Mouse (Mus musculus): ENCODE results near the gene Rom1. TPM values are rescaled to one million over a fixed set of nuclear protein-coding genes. Genes with fewer than 3 reads are reported as not detected.

Rom1 gene
- total RNA-seq, 1 experiment from 2014 or later: 3.2 TPM

DNA sequence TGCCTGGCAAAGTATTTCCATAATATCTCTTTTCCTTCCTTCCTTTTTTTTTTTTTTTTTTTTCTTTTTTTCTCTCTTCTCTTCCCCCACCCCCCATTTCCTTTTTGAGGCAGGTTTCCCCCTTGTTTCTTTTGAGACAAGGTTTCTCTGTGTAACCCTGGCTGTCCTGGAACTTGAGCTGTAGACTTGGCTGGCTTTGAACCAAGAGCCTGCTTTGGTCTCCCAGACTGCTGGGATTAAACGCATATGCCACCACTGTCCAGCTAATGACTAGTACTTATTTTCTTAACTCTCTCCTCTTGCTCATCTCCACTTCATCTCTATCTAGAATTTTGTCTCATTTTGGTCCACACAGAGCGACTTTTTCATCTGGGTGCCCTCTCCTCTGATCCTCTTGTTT lies 13.9 kb upstream of the Rom1 start:
- no peak for ATAC-seq (replicated peaks; ENCODE audit: low read depth, poor library complexity, severe bottlenecking)

- peak; percentile 1; the same call in 1 of the 2 replicates for ATAC-seq (replicated peaks; ENCODE audit: low read depth, poor library complexity, severe bottlenecking)
Observed at GRCm38 (mm10) chr19:8942276-8942964, 13.3 kb upstream of the Rom1 start.

- peak; percentile 82 for ATAC-seq (replicated peaks; ENCODE audit: low read depth, poor library complexity, severe bottlenecking)
Observed at GRCm38 (mm10) chr19:8941515-8942217, 12.5 kb upstream of the Rom1 start, which contains the start of gene Mta2. Gene Mta2, plus strand, starts transcription at chr19:8941875.

DNA sequence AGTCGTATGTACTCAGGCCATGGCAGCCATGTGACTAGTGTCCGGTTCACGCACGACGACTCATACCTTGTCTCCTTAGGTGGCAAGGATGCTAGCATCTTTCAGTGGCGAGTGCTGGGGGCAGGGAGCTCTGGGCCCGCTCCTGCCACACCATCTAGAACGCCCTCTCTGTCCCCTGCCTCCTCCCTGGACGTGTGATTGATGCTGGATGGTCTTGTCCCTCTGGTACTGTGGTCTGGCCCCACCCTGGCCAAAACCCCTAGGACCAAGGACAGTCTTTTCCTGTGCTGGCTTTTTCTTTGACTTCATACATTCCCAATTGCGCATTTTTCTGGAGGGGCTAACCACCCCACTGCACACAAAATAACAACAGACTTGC lies 12.0 kb upstream of the Rom1 start:
- ATAC-seq (replicated peaks; ENCODE audit: low read depth, poor library complexity, severe bottlenecking): no peak

- ATAC-seq (replicated peaks; ENCODE audit: low read depth, poor library complexity, severe bottlenecking): no peak
Observed at GRCm38 (mm10) chr19:8940526-8941133, 11.5 kb upstream of the Rom1 start.

- no peak for ATAC-seq (replicated peaks; ENCODE audit: low read depth, poor library complexity, severe bottlenecking)
Observed at GRCm38 (mm10) chr19:8936736-8937135, 7.6 kb upstream of the Rom1 start.

DNA sequence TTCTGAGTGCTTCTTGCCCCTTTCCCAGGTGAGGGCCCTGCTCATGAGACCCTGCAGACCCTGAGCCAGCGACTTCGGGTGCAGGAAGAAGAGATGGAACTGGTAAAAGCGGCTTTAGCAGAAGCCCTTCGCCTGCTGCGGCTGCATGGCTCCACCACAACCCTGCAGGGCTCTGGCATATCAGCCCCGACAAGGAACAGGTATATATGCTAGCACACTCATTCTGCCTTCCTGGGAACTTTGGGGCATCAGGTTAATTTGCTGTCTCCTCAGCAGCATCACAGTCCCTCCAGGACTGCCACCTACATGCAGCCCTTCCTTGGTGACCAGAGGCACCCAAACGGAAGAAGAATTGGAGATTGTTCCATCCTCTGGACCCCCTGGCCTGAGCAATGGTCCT lies 1.6 kb upstream of the Rom1 start:
- ATAC-seq (replicated peaks; ENCODE audit: low read depth, poor library complexity, severe bottlenecking): no peak

DNA sequence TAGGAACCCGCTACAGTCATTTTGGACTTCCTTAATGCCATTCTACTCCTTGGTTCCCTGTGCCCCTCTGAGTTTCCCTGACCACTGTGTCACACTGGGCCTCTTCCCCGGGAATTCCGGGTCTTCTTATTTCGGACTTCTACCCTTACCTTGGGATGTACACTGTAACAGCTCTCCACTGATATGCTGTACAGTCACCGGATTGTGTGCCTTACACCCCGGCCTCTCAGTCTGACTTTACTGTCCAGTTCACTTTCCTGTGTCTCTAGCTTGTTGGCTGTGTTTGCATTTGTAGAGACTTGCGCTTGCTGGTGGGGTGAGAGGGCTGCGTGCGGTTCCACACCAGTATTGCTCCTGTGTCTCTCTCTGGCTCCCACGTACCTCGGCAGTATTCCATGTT lies 961 bp upstream of the Rom1 start:
- no peak for ATAC-seq (replicated peaks; ENCODE audit: low read depth, poor library complexity, severe bottlenecking)

- ATAC-seq (replicated peaks; ENCODE audit: low read depth, poor library complexity, severe bottlenecking): peak; percentile 33
Observed at GRCm38 (mm10) chr19:8928689-8929223, 400 bp downstream of the Rom1 start.

- peak; percentile 15; the same call in 1 of the 2 replicates for ATAC-seq (replicated peaks; ENCODE audit: low read depth, poor library complexity, severe bottlenecking)
Observed at GRCm38 (mm10) chr19:8927891-8928525, 1.1 kb downstream of the Rom1 start.

- no peak for ATAC-seq (replicated peaks; ENCODE audit: low read depth, poor library complexity, severe bottlenecking)
Observed at GRCm38 (mm10) chr19:8926766-8927165, 2.4 kb downstream of the Rom1 start.

- ATAC-seq (replicated peaks; ENCODE audit: low read depth, poor library complexity, severe bottlenecking): no peak
Observed at GRCm38 (mm10) chr19:8921741-8922140, 7.4 kb downstream of the Rom1 start.

DNA sequence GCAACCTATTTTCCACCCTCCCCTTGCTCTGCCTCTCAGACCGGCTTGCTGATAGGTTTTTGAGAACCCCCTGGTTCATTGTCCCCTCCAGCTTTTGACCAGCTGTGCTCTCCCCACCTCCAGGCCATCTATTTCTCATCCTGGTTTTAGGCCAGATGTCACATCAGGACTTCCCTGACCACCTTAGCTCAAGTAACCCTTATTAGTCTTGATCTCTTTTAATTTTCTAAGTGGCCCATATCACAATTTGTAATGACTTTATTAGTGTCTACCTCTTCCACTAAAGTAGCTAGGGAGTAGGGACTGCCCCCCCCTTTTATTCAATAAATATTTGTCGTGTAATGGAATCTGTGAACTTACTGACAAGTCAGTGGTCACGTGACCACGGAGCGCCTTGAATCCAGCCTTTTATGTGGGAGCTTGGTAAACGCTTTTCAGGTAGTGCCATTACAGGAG lies 8.3 kb downstream of the Rom1 start:
- 0 out of 2 replicates have a peak, but pooled peaks have one; percentile 24 for ATAC-seq (replicated peaks; ENCODE audit: low read depth, poor library complexity, severe bottlenecking)

DNA sequence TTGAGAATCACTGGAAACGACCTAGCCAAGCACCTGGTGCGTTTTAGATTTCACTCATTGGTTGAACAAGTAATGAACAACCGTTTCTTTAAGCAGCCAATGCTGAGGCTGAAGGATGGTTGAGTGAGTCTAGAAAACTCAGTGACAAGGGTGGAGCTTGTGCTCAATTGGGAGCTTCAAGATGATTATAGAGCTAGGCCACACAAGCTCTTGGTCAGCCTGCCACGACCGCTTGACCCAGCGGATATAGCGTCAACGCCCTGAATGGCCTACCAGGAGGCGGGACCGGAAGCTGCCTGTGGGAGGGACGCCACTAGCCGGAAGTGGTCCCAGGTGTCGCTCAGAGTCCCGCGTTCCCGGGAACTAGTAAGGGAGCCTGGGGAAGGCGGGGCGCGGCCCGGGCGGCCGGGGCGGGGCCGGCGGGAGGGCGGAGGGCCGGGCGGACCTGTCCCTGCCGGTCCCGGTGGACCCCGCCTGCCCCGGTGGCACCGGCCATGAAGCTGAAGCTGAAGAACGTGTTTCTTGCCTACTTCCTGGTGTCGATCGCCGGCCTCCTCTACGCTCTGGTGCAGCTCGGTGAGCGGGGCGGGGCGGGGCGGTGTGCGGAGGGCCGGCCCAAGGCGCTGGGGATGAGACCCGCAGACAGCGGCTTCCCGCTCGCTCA lies 9.0 kb downstream of the Rom1 start, which contains the start of gene B3gat3:
Gene B3gat3 (plus strand): TSS at position 302 of the 664 bp plus-strand sequence.
- peak; percentile 86 for ATAC-seq (replicated peaks; ENCODE audit: low read depth, poor library complexity, severe bottlenecking)

GRCm38 (mm10) chr19:8919684-8920072 lies 9.5 kb downstream of the Rom1 start:
- no peak for ATAC-seq (replicated peaks; ENCODE audit: low read depth, poor library complexity, severe bottlenecking)

GRCm38 (mm10) chr19:8919000-8919399 lies 10.2 kb downstream of the Rom1 start:
- no peak for ATAC-seq (replicated peaks; ENCODE audit: low read depth, poor library complexity, severe bottlenecking)

- no peak for ATAC-seq (replicated peaks; ENCODE audit: low read depth, poor library complexity, severe bottlenecking)
Observed at GRCm38 (mm10) chr19:8914212-8914611, 14.9 kb downstream of the Rom1 start.

- ATAC-seq (replicated peaks; ENCODE audit: low read depth, poor library complexity, severe bottlenecking): no peak
Observed at GRCm38 (mm10) chr19:8911810-8912209, 17.3 kb downstream of the Rom1 start.

DNA sequence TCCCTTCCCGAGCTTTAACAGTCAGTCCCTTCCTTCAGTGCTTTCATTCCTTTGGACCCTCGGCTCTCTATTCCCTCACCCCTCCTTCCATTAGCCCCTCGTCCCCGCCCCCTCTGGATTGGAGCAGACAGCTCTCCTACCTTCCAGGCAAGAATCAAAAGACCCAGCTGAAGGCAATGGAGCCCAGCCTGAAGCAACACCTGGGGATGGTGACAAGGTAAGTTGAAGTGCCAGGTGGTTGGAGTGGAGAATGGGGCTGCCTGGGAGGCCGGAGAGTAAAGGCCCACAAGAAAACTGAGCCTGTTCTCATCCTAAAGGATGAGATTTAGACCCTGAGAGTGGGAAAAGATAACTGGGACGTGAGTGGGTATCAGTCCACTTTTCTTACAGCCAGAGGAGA lies 20.6 kb downstream of the Rom1 start:
- ATAC-seq (replicated peaks; ENCODE audit: low read depth, poor library complexity, severe bottlenecking): no peak

DNA sequence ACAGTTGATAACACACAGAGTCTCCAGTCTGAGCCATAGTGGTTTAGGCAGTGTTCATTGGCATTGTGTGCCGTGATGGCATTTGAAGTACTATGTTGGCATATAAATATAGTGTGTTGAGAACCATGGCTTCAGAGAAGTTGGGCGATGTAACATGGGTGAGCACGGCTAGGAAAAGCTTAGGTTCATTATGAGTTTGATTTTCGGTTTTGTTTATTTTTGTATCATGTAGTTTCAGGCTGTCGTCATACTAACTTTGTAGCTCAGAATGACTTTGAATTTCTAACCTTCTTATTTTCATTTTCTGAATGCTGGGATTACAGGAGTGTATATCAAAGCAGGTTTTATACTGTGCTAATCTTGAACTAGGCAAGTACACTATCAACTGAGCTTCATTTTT lies 25.7 kb downstream of the Rom1 start:
- ATAC-seq (replicated peaks; ENCODE audit: low read depth, poor library complexity, severe bottlenecking): no peak
